Mouse (Mus musculus): ENCODE measurements at regions not wholly inside any gene's neighbourhood (a gene's known extent, or its start where the extent isn't known, plus 50 kb on each side); places are given as distances from the start of the nearest gene placed in this dataset.

GRCm38 (mm10) chr12:16009822-16010620, 193.3 kb upstream of the Trib2 start:
- TF ChIP-seq POLR2A (IDR thresholded peaks at IDR 0.05; ENCODE audit: control insufficient read depth, low read depth, low read length) (no peak), CTCF (IDR thresholded peaks at IDR 0.05; ENCODE audit: control insufficient read depth, insufficient read depth, insufficient replicate concordance, low read depth, low read length) (no peak)
